Mouse (Mus musculus): ENCODE measurements around the gene Ankrd31. TPM values are rescaled to one million over a fixed set of nuclear protein-coding genes. Genes with fewer than 3 reads are reported as not detected.

Ankrd31 gene
- 0.04 TPM in 1 of 2 replicates, not detected in the other for polyA plus RNA-seq (2015; fragmentation: Nextera tagmentation; extraction: Ambion mirVana)

- H3K4me3 ChIP-seq (ENCODE audit: low read depth, low read length) = no peak within 1 kb of the TSS
- H3K27ac ChIP-seq (ENCODE audit: low read depth, low read length) = no peak within 1 kb of the TSS
- no peak within 1 kb of the TSS for H3K9ac ChIP-seq (ENCODE audit: low read depth, low read length)
- 87% methylated on average over 42 of the region's 42 CpGs for WGBS
- H3K4me2 ChIP-seq (replicated peaks; ENCODE audit: low read depth) = no peak within 1 kb of the TSS
- H3K4me1 ChIP-seq (replicated peaks; ENCODE audit: control insufficient read depth, insufficient read depth, low read length) = no peaks in the 10 kb centered on the region
- H3K9me3 ChIP-seq (ENCODE audit: control insufficient read depth) = no peaks in the 10 kb centered on the region
- no peaks in the 10 kb centered on the region for H3K27me3 ChIP-seq (replicated peaks; ENCODE audit: control insufficient read depth, insufficient read depth, low read length)
- no peak for ATAC-seq
- no peaks in the 10 kb centered on the region for H3K36me3 ChIP-seq (ENCODE audit: control insufficient read depth, insufficient read depth)
- no peak for TF ChIP-seq CTCF (IDR thresholded peaks at IDR 0.05; ENCODE audit: low read depth)
These were observed at the start of gene Ankrd31 for GRCm38 (mm10) chr13:96748109-96748845. Gene Ankrd31, plus strand, starts transcription at chr13:96748272.

GRCm38 (mm10) chr13:96702567-96703278 is 45.3 kb upstream of the Ankrd31 start:
- H3K27ac ChIP-seq (ENCODE audit: low read depth, low read length) = no peak overlapping the region
- no peak for ATAC-seq
- H3K4me3 ChIP-seq (ENCODE audit: low read depth, low read length) = no peak overlapping the region
- no peaks in the 10 kb centered on the region for H3K9me3 ChIP-seq (ENCODE audit: control insufficient read depth)
- H3K27me3 ChIP-seq (replicated peaks; ENCODE audit: control insufficient read depth, insufficient read depth, low read length) = no peaks in the 10 kb centered on the region
- H3K9ac ChIP-seq (ENCODE audit: low read depth, low read length) = no peak overlapping the region
- 66% methylated on average over 9 of the region's 9 CpGs for WGBS
- no peaks in the 10 kb centered on the region for H3K4me1 ChIP-seq (replicated peaks; ENCODE audit: control insufficient read depth, insufficient read depth, low read length)
- H3K4me2 ChIP-seq (replicated peaks; ENCODE audit: low read depth) = no peak overlapping the region
- TF ChIP-seq CTCF (IDR thresholded peaks at IDR 0.05; ENCODE audit: low read depth) = no peak
- H3K36me3 ChIP-seq (ENCODE audit: control insufficient read depth, insufficient read depth) = no peaks in the 10 kb centered on the region

GRCm38 (mm10) chr13:96709269-96710233 is 38.5 kb upstream of the Ankrd31 start:
- 71% methylated on average over 8 of the region's 8 CpGs for WGBS
- Histone ChIP-seq H3K36me3 (ENCODE audit: control insufficient read depth, insufficient read depth) (no peaks in the 10 kb centered on the region), H3K27me3 (replicated peaks; ENCODE audit: control insufficient read depth, insufficient read depth, low read length) (no peaks in the 10 kb centered on the region), H3K27ac (ENCODE audit: low read depth, low read length) (no peak overlapping the region), H3K4me3 (ENCODE audit: low read depth, low read length) (no peak overlapping the region), H3K4me2 (replicated peaks; ENCODE audit: low read depth) (no peak overlapping the region), H3K4me1 (replicated peaks; ENCODE audit: control insufficient read depth, insufficient read depth, low read length) (no peaks in the 10 kb centered on the region), H3K9ac (ENCODE audit: low read depth, low read length) (no peak overlapping the region), H3K9me3 (ENCODE audit: control insufficient read depth) (no peaks in the 10 kb centered on the region)
- ATAC-seq = no peak
- no peak for TF ChIP-seq CTCF (IDR thresholded peaks at IDR 0.05; ENCODE audit: low read depth)

- WGBS = 83% methylated on average over 2 of the region's 2 CpGs
- no peaks in the 10 kb centered on the region for H3K27me3 ChIP-seq (replicated peaks; ENCODE audit: control insufficient read depth, insufficient read depth, low read length)
- H3K9ac ChIP-seq (ENCODE audit: low read depth, low read length) = no peak overlapping the region
- H3K27ac ChIP-seq (ENCODE audit: low read depth, low read length) = no peak overlapping the region
- H3K4me3 ChIP-seq (ENCODE audit: low read depth, low read length) = no peak overlapping the region
- H3K36me3 ChIP-seq (ENCODE audit: control insufficient read depth, insufficient read depth) = no peaks in the 10 kb centered on the region
- H3K4me1 ChIP-seq (replicated peaks; ENCODE audit: control insufficient read depth, insufficient read depth, low read length) = no peaks in the 10 kb centered on the region
- no peak overlapping the region for H3K4me2 ChIP-seq (replicated peaks; ENCODE audit: low read depth)
- H3K9me3 ChIP-seq (ENCODE audit: control insufficient read depth) = no peaks in the 10 kb centered on the region
- ATAC-seq = no peak
- no peak for TF ChIP-seq CTCF (IDR thresholded peaks at IDR 0.05; ENCODE audit: low read depth)
These were observed 31.8 kb upstream of the Ankrd31 start for GRCm38 (mm10) chr13:96716311-96716710.

- no peak for ATAC-seq
- Histone ChIP-seq H3K36me3 (ENCODE audit: control insufficient read depth, insufficient read depth) (no peaks in the 10 kb centered on the region), H3K4me3 (ENCODE audit: low read depth, low read length) (no peak overlapping the region), H3K27me3 (replicated peaks; ENCODE audit: control insufficient read depth, insufficient read depth, low read length) (no peaks in the 10 kb centered on the region), H3K9me3 (ENCODE audit: control insufficient read depth) (no peaks in the 10 kb centered on the region), H3K4me1 (replicated peaks; ENCODE audit: control insufficient read depth, insufficient read depth, low read length) (no peaks in the 10 kb centered on the region), H3K27ac (ENCODE audit: low read depth, low read length) (no peak overlapping the region), H3K4me2 (replicated peaks; ENCODE audit: low read depth) (no peak overlapping the region), H3K9ac (ENCODE audit: low read depth, low read length) (no peak overlapping the region)
- TF ChIP-seq CTCF (IDR thresholded peaks at IDR 0.05; ENCODE audit: low read depth) = no peak
- 56% methylated on average over 1 of the region's 1 CpGs for WGBS
These were observed 30.3 kb upstream of the Ankrd31 start for GRCm38 (mm10) chr13:96717821-96718220.

GRCm38 (mm10) chr13:96720003-96720402 is 28.1 kb upstream of the Ankrd31 start:
- 72% methylated on average over 2 of the region's 2 CpGs for WGBS
- no peak overlapping the region for H3K4me3 ChIP-seq (ENCODE audit: low read depth, low read length)
- no peak overlapping the region for H3K9ac ChIP-seq (ENCODE audit: low read depth, low read length)
- no peaks in the 10 kb centered on the region for H3K9me3 ChIP-seq (ENCODE audit: control insufficient read depth)
- H3K4me1 ChIP-seq (replicated peaks; ENCODE audit: control insufficient read depth, insufficient read depth, low read length) = no peaks in the 10 kb centered on the region
- no peaks in the 10 kb centered on the region for H3K27me3 ChIP-seq (replicated peaks; ENCODE audit: control insufficient read depth, insufficient read depth, low read length)
- no peak for TF ChIP-seq CTCF (IDR thresholded peaks at IDR 0.05; ENCODE audit: low read depth)
- no peak for ATAC-seq
- H3K27ac ChIP-seq (ENCODE audit: low read depth, low read length) = no peak overlapping the region
- no peaks in the 10 kb centered on the region for H3K36me3 ChIP-seq (ENCODE audit: control insufficient read depth, insufficient read depth)
- H3K4me2 ChIP-seq (replicated peaks; ENCODE audit: low read depth) = no peak overlapping the region
